Mouse (Mus musculus): ENCODE measurements around the gene Gm40193. TPM values are rescaled to one million over a fixed set of nuclear protein-coding genes. Genes with fewer than 3 reads are reported as not detected.

The Gm40193 gene
- polyA plus RNA-seq, 1 experiment from 2014 or later: not detected

- DNase-seq (ENCODE audit: low spot score): peak; percentile 46
- Histone ChIP-seq H3K9ac (replicated peaks; ENCODE audit: low read depth) (no peak overlapping the region), H3K27ac (ENCODE audit: low read length) (no peak overlapping the region), H3K27me3 (replicated peaks; ENCODE audit: insufficient read depth, low read length) (no peaks in the 10 kb centered on the region), H3K36me3 (ENCODE audit: insufficient read depth, low read length) (no peaks in the 10 kb centered on the region), H3K9me3 (ENCODE audit: low read length) (no peaks in the 10 kb centered on the region), H3K4me2 (replicated peaks; ENCODE audit: low read depth, low read length) (no peak overlapping the region), H3K4me1 (ENCODE audit: insufficient read depth, low read depth, low read length) (no peaks in the 10 kb centered on the region), H3K4me3 (ENCODE audit: low read depth, low read length) (no peak overlapping the region)
- 60% methylated on average over 14 of the region's 14 CpGs for WGBS
- TF ChIP-seq EP300 (IDR thresholded peaks at IDR 0.05) (no peak), CTCF (IDR thresholded peaks at IDR 0.05) (peak; percentile 69)
- no peak for ATAC-seq
Observed at GRCm38 (mm10) chr11:70499566-70500475, 32.9 kb downstream of the Gm40193 start.

DNA sequence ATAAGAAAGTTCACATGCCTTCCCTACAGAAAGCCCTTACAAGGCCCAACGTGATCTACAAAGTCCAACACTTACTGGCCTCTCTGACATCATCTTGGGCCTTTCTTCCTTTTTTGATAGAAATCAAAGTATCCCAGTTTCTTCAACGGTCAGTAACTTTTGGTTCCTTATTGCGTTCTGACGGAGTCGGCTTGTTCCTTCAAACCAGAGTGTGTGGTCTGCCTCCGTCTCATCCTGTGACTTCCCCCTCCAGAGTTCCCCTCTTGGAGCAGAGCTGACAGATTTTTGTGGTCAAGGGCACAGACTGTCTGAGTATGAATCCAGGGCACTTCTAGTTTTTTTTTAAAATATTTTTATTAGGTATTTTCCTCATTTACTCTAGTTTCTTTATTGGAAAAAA is 43.1 kb downstream of the Gm40193 start:
- TF ChIP-seq EP300 (IDR thresholded peaks at IDR 0.05) (no peak), CTCF (IDR thresholded peaks at IDR 0.05) (no peak)
- no peaks in the 10 kb centered on the region for H3K4me1 ChIP-seq (ENCODE audit: insufficient read depth, low read depth, low read length)
- DNase-seq (ENCODE audit: low spot score) (peak; percentile 43), ATAC-seq (peak; percentile 47; the same call in 1 of the 2 replicates)
- no peaks in the 10 kb centered on the region for H3K27me3 ChIP-seq (replicated peaks; ENCODE audit: insufficient read depth, low read length)
- no peak overlapping the region for H3K4me3 ChIP-seq (ENCODE audit: low read depth, low read length)
- no peaks in the 10 kb centered on the region for H3K36me3 ChIP-seq (ENCODE audit: insufficient read depth, low read length)
- no peaks in the 10 kb centered on the region for H3K9me3 ChIP-seq (ENCODE audit: low read length)
- no peak overlapping the region for H3K9ac ChIP-seq (replicated peaks; ENCODE audit: low read depth)
- H3K4me2 ChIP-seq (replicated peaks; ENCODE audit: low read depth, low read length): no peak overlapping the region
- 82% methylated on average over 6 of the region's 6 CpGs for WGBS
- no peak overlapping the region for H3K27ac ChIP-seq (ENCODE audit: low read length)

- 82% methylated on average over 3 of the region's 3 CpGs for WGBS
- Histone ChIP-seq H3K36me3 (ENCODE audit: insufficient read depth, low read length) (no peaks in the 10 kb centered on the region), H3K9ac (replicated peaks; ENCODE audit: low read depth) (no peak overlapping the region), H3K4me3 (ENCODE audit: low read depth, low read length) (no peak overlapping the region), H3K4me2 (replicated peaks; ENCODE audit: low read depth, low read length) (no peak overlapping the region), H3K4me1 (ENCODE audit: insufficient read depth, low read depth, low read length) (no peaks in the 10 kb centered on the region), H3K9me3 (ENCODE audit: low read length) (no peaks in the 10 kb centered on the region), H3K27ac (ENCODE audit: low read length) (no peak overlapping the region), H3K27me3 (replicated peaks; ENCODE audit: insufficient read depth, low read length) (no peaks in the 10 kb centered on the region)
- TF ChIP-seq CTCF (IDR thresholded peaks at IDR 0.05) (no peak), EP300 (IDR thresholded peaks at IDR 0.05) (no peak)
- no peak for ATAC-seq
- no peak for DNase-seq (ENCODE audit: low spot score)
Observed at GRCm38 (mm10) chr11:70489138-70489537, 43.6 kb downstream of the Gm40193 start.

GRCm38 (mm10) chr11:70487816-70488215 is 44.9 kb downstream of the Gm40193 start:
- no peak for TF ChIP-seq EP300 (IDR thresholded peaks at IDR 0.05)
- no peak for TF ChIP-seq CTCF (IDR thresholded peaks at IDR 0.05)
- Histone ChIP-seq H3K27me3 (replicated peaks; ENCODE audit: insufficient read depth, low read length) (no peaks in the 10 kb centered on the region), H3K36me3 (ENCODE audit: insufficient read depth, low read length) (no peaks in the 10 kb centered on the region), H3K27ac (ENCODE audit: low read length) (no peak overlapping the region), H3K4me1 (ENCODE audit: insufficient read depth, low read depth, low read length) (no peaks in the 10 kb centered on the region), H3K4me2 (replicated peaks; ENCODE audit: low read depth, low read length) (no peak overlapping the region), H3K4me3 (ENCODE audit: low read depth, low read length) (no peak overlapping the region), H3K9ac (replicated peaks; ENCODE audit: low read depth) (no peak overlapping the region), H3K9me3 (ENCODE audit: low read length) (no peaks in the 10 kb centered on the region)
- 37% methylated on average over 4 of the region's 4 CpGs for WGBS
- ATAC-seq: no peak
- no peak for DNase-seq (ENCODE audit: low spot score)

- no peak overlapping the region for H3K4me3 ChIP-seq (ENCODE audit: low read depth, low read length)
- H3K9ac ChIP-seq (replicated peaks; ENCODE audit: low read depth): no peak overlapping the region
- no peaks in the 10 kb centered on the region for H3K9me3 ChIP-seq (ENCODE audit: low read length)
- H3K27me3 ChIP-seq (replicated peaks; ENCODE audit: insufficient read depth, low read length): no peaks in the 10 kb centered on the region
- H3K27ac ChIP-seq (ENCODE audit: low read length): no peak overlapping the region
- H3K36me3 ChIP-seq (ENCODE audit: insufficient read depth, low read length): no peaks in the 10 kb centered on the region
- no peak overlapping the region for H3K4me2 ChIP-seq (replicated peaks; ENCODE audit: low read depth, low read length)
- ATAC-seq: no peak
- DNase-seq (ENCODE audit: low spot score): no peak
- 33% methylated on average over 2 of the region's 2 CpGs for WGBS
- no peak for TF ChIP-seq EP300 (IDR thresholded peaks at IDR 0.05)
- TF ChIP-seq CTCF (IDR thresholded peaks at IDR 0.05): no peak
- H3K4me1 ChIP-seq (ENCODE audit: insufficient read depth, low read depth, low read length): no peaks in the 10 kb centered on the region
Observed at GRCm38 (mm10) chr11:70485498-70485897, 47.2 kb downstream of the Gm40193 start.

Other genes with a start within 250 kb of the Gm40193 start
- 0.08 and 0.11 TPM in 2 replicates for gene Alox12e, start 210.3 kb downstream of the Gm40193 start, polyA plus RNA-seq (2015; fragmentation: Nextera tagmentation; extraction: Ambion mirVana)
- gene Alox15, start 180.9 kb downstream of the Gm40193 start, polyA plus RNA-seq (2015; fragmentation: Nextera tagmentation; extraction: Ambion mirVana): 0.26 and 0.57 TPM in 2 replicates
- 9.1 and 9.6 TPM in 2 replicates for gene Pelp1, start 122.9 kb downstream of the Gm40193 start, polyA plus RNA-seq (2015; fragmentation: Nextera tagmentation; extraction: Ambion mirVana)
- gene Arrb2, start 100.3 kb downstream of the Gm40193 start, polyA plus RNA-seq (2015; fragmentation: Nextera tagmentation; extraction: Ambion mirVana): 12.7 and 13.7 TPM in 2 replicates
- gene Med11, start 81.0 kb downstream of the Gm40193 start, polyA plus RNA-seq (2015; fragmentation: Nextera tagmentation; extraction: Ambion mirVana): 37.3 and 37.9 TPM in 2 replicates
- gene Zmynd15, start 73.5 kb downstream of the Gm40193 start, polyA plus RNA-seq (2015; fragmentation: Nextera tagmentation; extraction: Ambion mirVana): 1.0 and 1.4 TPM in 2 replicates
- gene Cxcl16, start 73.0 kb downstream of the Gm40193 start, polyA plus RNA-seq (2015; fragmentation: Nextera tagmentation; extraction: Ambion mirVana): 45.1 and 52.3 TPM in 2 replicates
- gene Tm4sf5, start 27.7 kb downstream of the Gm40193 start, polyA plus RNA-seq (2015; fragmentation: Nextera tagmentation; extraction: Ambion mirVana): 2.6 and 3.8 TPM in 2 replicates
- gene Vmo1, start 18.3 kb downstream of the Gm40193 start, polyA plus RNA-seq (2015; fragmentation: Nextera tagmentation; extraction: Ambion mirVana): 0.43 and 0.68 TPM in 2 replicates
- gene Gltpd2, start 13.7 kb downstream of the Gm40193 start, polyA plus RNA-seq (2015; fragmentation: Nextera tagmentation; extraction: Ambion mirVana): 0.64 and 0.86 TPM in 2 replicates
- 451 and 505 TPM in 2 replicates for gene Psmb6, start 7.6 kb downstream of the Gm40193 start, polyA plus RNA-seq (2015; fragmentation: Nextera tagmentation; extraction: Ambion mirVana)
- gene Pld2, start 7.1 kb upstream of the Gm40193 start, polyA plus RNA-seq (2015; fragmentation: Nextera tagmentation; extraction: Ambion mirVana): 10.8 and 13.5 TPM in 2 replicates
- gene Mink1, start 29.9 kb upstream of the Gm40193 start, polyA plus RNA-seq (2015; fragmentation: Nextera tagmentation; extraction: Ambion mirVana): 7.4 and 7.6 TPM in 2 replicates
- gene 4930544D05Rik, start 82.9 kb upstream of the Gm40193 start, polyA plus RNA-seq (2015; fragmentation: Nextera tagmentation; extraction: Ambion mirVana): not detected in 2 replicates
- not detected in 2 replicates for gene Chrne, start 86.3 kb upstream of the Gm40193 start, polyA plus RNA-seq (2015; fragmentation: Nextera tagmentation; extraction: Ambion mirVana)
- gene Gp1ba, start 106.2 kb upstream of the Gm40193 start, polyA plus RNA-seq (2015; fragmentation: Nextera tagmentation; extraction: Ambion mirVana): 0.55 and 0.66 TPM in 2 replicates
- gene Rnf167, start 114.3 kb upstream of the Gm40193 start, polyA plus RNA-seq (2015; fragmentation: Nextera tagmentation; extraction: Ambion mirVana): 112 and 119 TPM in 2 replicates
- 118 and 121 TPM in 2 replicates for gene Slc25a11, start 114.5 kb upstream of the Gm40193 start, polyA plus RNA-seq (2015; fragmentation: Nextera tagmentation; extraction: Ambion mirVana)
- 1,176 and 1,206 TPM in 2 replicates for gene Pfn1, start 121.7 kb upstream of the Gm40193 start, polyA plus RNA-seq (2015; fragmentation: Nextera tagmentation; extraction: Ambion mirVana)
- 20.8 and 23.1 TPM in 2 replicates for gene Eno3, start 124.3 kb upstream of the Gm40193 start, polyA plus RNA-seq (2015; fragmentation: Nextera tagmentation; extraction: Ambion mirVana)
- gene Spag7, start 136.5 kb upstream of the Gm40193 start, polyA plus RNA-seq (2015; fragmentation: Nextera tagmentation; extraction: Ambion mirVana): 84.6 and 95.5 TPM in 2 replicates
- 8.7 and 9.9 TPM in 2 replicates for gene Camta2, start 155.2 kb upstream of the Gm40193 start, polyA plus RNA-seq (2015; fragmentation: Nextera tagmentation; extraction: Ambion mirVana)
- gene Inca1, start 167.2 kb upstream of the Gm40193 start, polyA plus RNA-seq (2015; fragmentation: Nextera tagmentation; extraction: Ambion mirVana): 2.4 and 2.6 TPM in 2 replicates
- 4.8 and 5.3 TPM in 2 replicates for gene Kif1c, start 167.6 kb upstream of the Gm40193 start, polyA plus RNA-seq (2015; fragmentation: Nextera tagmentation; extraction: Ambion mirVana)
- gene Zfp3, start 231.3 kb upstream of the Gm40193 start, polyA plus RNA-seq (2015; fragmentation: Nextera tagmentation; extraction: Ambion mirVana): 3.5 and 3.6 TPM in 2 replicates

All from lung, postnatal 0 days (tissue).